Mouse (Mus musculus): ENCODE results near the gene Gm44579.

GRCm38 (mm10) chr15:98213336-98213870 lies 7.4 kb downstream of the Gm44579 start:
- TF ChIP-seq GATA2 (IDR thresholded peaks at IDR 0.05; ENCODE audit: borderline replicate concordance, low read depth, low read length) (no peak), CTCF (IDR thresholded peaks at IDR 0.05; ENCODE audit: low read depth, low read length) (no peak)

Data from G1E (cell line).